ENCODE assay signal across 23 mouse cellular contexts in the genomic region with DNA sequence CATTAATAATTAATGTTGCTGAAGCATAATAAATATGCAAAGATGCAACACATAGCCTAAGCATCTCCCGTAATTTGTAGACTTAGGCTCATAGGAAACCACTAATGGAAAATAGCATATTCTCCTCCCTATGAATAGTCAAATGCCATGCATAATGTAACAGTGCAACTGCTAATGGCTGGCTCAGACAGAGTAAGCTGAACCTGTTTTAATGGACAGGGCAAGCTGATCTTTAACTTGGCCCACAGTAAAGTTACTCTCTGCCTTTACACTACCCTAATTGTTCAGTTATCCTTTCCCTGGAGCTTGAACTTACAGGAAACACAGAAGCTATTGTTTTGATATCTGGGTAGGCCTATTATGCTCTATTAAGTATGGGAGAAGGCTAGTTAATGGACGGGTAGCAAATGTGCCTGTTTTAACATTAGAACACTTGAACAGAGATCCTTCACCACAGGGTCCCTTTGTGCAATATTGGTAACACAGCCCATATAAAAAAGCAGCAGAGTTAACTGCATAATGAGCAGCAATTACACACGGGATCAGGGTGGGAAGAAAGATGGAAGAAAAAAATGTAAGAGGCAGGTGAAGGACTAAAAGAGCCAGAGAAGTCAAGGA.
A peak's percentile ranks its signal among the peaks of the same experiment; 100 is the strongest.
DNase-seq lines count a peak whose midpoint lies in the region; ATAC-seq lines count a peak whose summit lies in the region.
"Had no signal": no experiment of that assay in that cellular context is flagged by ENCODE, and none has a peak within 500 bp of the region (broad histone marks: within the 10 kb centered on the region; RNA-seq: fewer than 3 reads in every experiment).

No protein-coding gene starts in this region.

- DNase-seq in embryonic facial prominence, embryonic 11.5 days (ENCODE audit: low spot score) = no peak
- no peak for DNase-seq in embryonic facial prominence, embryonic 10.5 days (ENCODE audit: low spot score)
- DNase-seq in kidney, adult 11 months = no peak
- DNase-seq in midbrain, embryonic 14.5 days = peak; percentile 50
- DNase-seq in midbrain, embryonic 11.5 days (ENCODE audit: low spot score, missing footprints) = no peak
- peak; percentile 15 for DNase-seq in retina, postnatal 1 day
- no peak for DNase-seq in spleen, postnatal 10 days (ENCODE audit: low spot score in 2 of 2)
- DNase-seq: adrenal gland, adult 8-10 months; cerebellum, adult 8-10 months; gastrocnemius, postnatal 25 days; heart, adult 2 months; heart, postnatal 14 days; kidney, adult 9 months; liver, postnatal 0 days; lung, postnatal 14 days; right cerebral cortex, postnatal 25 days; spleen, adult 18-20 months; thymus, postnatal 14 days had no signal

- H3K36me3 ChIP-seq in embryonic facial prominence, embryonic 11.5 days (replicated peaks; ENCODE audit: control insufficient read depth, insufficient read depth, low read depth, low read length) = no peaks in the 10 kb centered on the region
- no peaks in the 10 kb centered on the region for H3K36me3 ChIP-seq in embryonic facial prominence, embryonic 10.5 days (replicated peaks)
- H3K36me3 ChIP-seq in kidney, embryonic 15.5 days = no peaks in the 10 kb centered on the region
- no peaks in the 10 kb centered on the region for H3K36me3 ChIP-seq in midbrain, embryonic 14.5 days (ENCODE audit: control insufficient read depth, insufficient read depth, low read length)
- H3K36me3 ChIP-seq in midbrain, embryonic 11.5 days (ENCODE audit: control insufficient read depth, insufficient read depth, low read length) = no peaks in the 10 kb centered on the region
- H3K36me3 ChIP-seq: heart, embryonic 13.5 days; hindbrain, embryonic 15.5 days had no signal

- H3K27ac ChIP-seq in embryonic facial prominence, embryonic 11.5 days (replicated peaks; ENCODE audit: low read depth, low read length) = no peak overlapping the region
- no peak overlapping the region for H3K27ac ChIP-seq in embryonic facial prominence, embryonic 10.5 days (replicated peaks)
- no peak overlapping the region for H3K27ac ChIP-seq in kidney, embryonic 15.5 days
- no peak overlapping the region for H3K27ac ChIP-seq in midbrain, embryonic 14.5 days (replicated peaks; ENCODE audit: low read depth, low read length)
- H3K27ac ChIP-seq in midbrain, embryonic 11.5 days (ENCODE audit: low read depth, low read length) = no peak overlapping the region
- H3K27ac ChIP-seq: heart, adult 2 months; heart, embryonic 13.5 days; hindbrain, embryonic 15.5 days; left cerebral cortex, adult 2 months had no signal

- no peak overlapping the region for H3K9ac ChIP-seq in embryonic facial prominence, embryonic 11.5 days (replicated peaks; ENCODE audit: low read length)
- H3K9ac ChIP-seq in kidney, embryonic 15.5 days = no peak overlapping the region
- no peak overlapping the region for H3K9ac ChIP-seq in midbrain, embryonic 14.5 days (replicated peaks; ENCODE audit: low read length)
- no peak overlapping the region for H3K9ac ChIP-seq in midbrain, embryonic 11.5 days (ENCODE audit: low read length)
- H3K9ac ChIP-seq: heart, embryonic 13.5 days; hindbrain, embryonic 15.5 days; liver, postnatal 0 days had no signal

- no peak overlapping the region for H3K4me2 ChIP-seq in embryonic facial prominence, embryonic 11.5 days (ENCODE audit: low read depth, low read length)
- no peak overlapping the region for H3K4me2 ChIP-seq in kidney, embryonic 15.5 days
- H3K4me2 ChIP-seq in midbrain, embryonic 14.5 days (ENCODE audit: low read length) = no peak overlapping the region
- H3K4me2 ChIP-seq in midbrain, embryonic 11.5 days = no peak overlapping the region
- H3K4me2 ChIP-seq: heart, embryonic 13.5 days; hindbrain, embryonic 15.5 days had no signal

- WGBS in embryonic facial prominence, embryonic 11.5 days = 52% methylated on average over 3 of the region's 3 CpGs
- 55% methylated on average over 3 of the region's 3 CpGs for WGBS in embryonic facial prominence, embryonic 10.5 days
- 67% methylated on average over 3 of the region's 3 CpGs for WGBS in kidney, embryonic 15.5 days
- WGBS in midbrain, embryonic 14.5 days = 40% methylated on average over 3 of the region's 3 CpGs
- WGBS in midbrain, embryonic 11.5 days = 76% methylated on average over 3 of the region's 3 CpGs

- no peaks in the 10 kb centered on the region for H3K4me1 ChIP-seq in embryonic facial prominence, embryonic 11.5 days (ENCODE audit: control insufficient read depth, insufficient read depth, low read length)
- H3K4me1 ChIP-seq in embryonic facial prominence, embryonic 10.5 days = no peaks in the 10 kb centered on the region
- H3K4me1 ChIP-seq in kidney, embryonic 15.5 days = no peaks in the 10 kb centered on the region
- H3K4me1 ChIP-seq in midbrain, embryonic 14.5 days (ENCODE audit: control insufficient read depth, insufficient read depth, low read length) = no peaks in the 10 kb centered on the region
- no peaks in the 10 kb centered on the region for H3K4me1 ChIP-seq in midbrain, embryonic 11.5 days (ENCODE audit: control insufficient read depth, insufficient read depth, low read length)
- H3K4me1 ChIP-seq: heart, embryonic 13.5 days; hindbrain, embryonic 15.5 days had no signal

- H3K9me3 ChIP-seq in embryonic facial prominence, embryonic 11.5 days (replicated peaks; ENCODE audit: control insufficient read depth, low read length) = no peaks in the 10 kb centered on the region
- no peaks in the 10 kb centered on the region for H3K9me3 ChIP-seq in embryonic facial prominence, embryonic 10.5 days
- H3K9me3 ChIP-seq in kidney, embryonic 15.5 days (replicated peaks) = no peaks in the 10 kb centered on the region
- H3K9me3 ChIP-seq in midbrain, embryonic 14.5 days (ENCODE audit: control insufficient read depth, low read length) = no peaks in the 10 kb centered on the region
- H3K9me3 ChIP-seq in midbrain, embryonic 11.5 days (ENCODE audit: control insufficient read depth, low read length) = no peaks in the 10 kb centered on the region
- H3K9me3 ChIP-seq: heart, embryonic 13.5 days; hindbrain, embryonic 15.5 days had no signal

- 0 out of 2 replicates have a peak, but pooled peaks have one; percentile 52 for ATAC-seq in embryonic facial prominence, embryonic 11.5 days (replicated peaks; ENCODE audit: insufficient number of reproducible peaks, low FRiP score, low TSS enrichment, low read depth)
- peak; percentile 64 for ATAC-seq in kidney, embryonic 15.5 days (replicated peaks; ENCODE audit: low FRiP score)
- ATAC-seq in midbrain, embryonic 14.5 days (ENCODE audit: low FRiP score, low TSS enrichment) = no peak; the same call in 1 of the 2 replicates
- no peak for ATAC-seq in midbrain, embryonic 11.5 days (ENCODE audit: low FRiP score)
- ATAC-seq: activated CD4-positive, CD25-positive, alpha-beta regulatory T cell, adult 4 months; liver, postnatal 0 days had no signal

- H3K4me3 ChIP-seq in embryonic facial prominence, embryonic 11.5 days (ENCODE audit: low read depth, low read length) = no peak overlapping the region
- H3K4me3 ChIP-seq in embryonic facial prominence, embryonic 10.5 days = no peak overlapping the region
- H3K4me3 ChIP-seq in kidney, embryonic 15.5 days (replicated peaks) = no peak overlapping the region
- H3K4me3 ChIP-seq in midbrain, embryonic 14.5 days (replicated peaks; ENCODE audit: low read depth, low read length) = no peak overlapping the region
- H3K4me3 ChIP-seq in midbrain, embryonic 11.5 days (ENCODE audit: low read depth, low read length) = no peak overlapping the region
- H3K4me3 ChIP-seq: heart, adult 2 months; heart, embryonic 13.5 days; hindbrain, embryonic 15.5 days; left cerebral cortex, adult 2 months had no signal

- H3K27me3 ChIP-seq in embryonic facial prominence, embryonic 11.5 days (ENCODE audit: control insufficient read depth, insufficient read depth, low read length) = no peaks in the 10 kb centered on the region
- H3K27me3 ChIP-seq in embryonic facial prominence, embryonic 10.5 days (replicated peaks; ENCODE audit: low read depth, poor library complexity, severe bottlenecking) = no peaks in the 10 kb centered on the region
- H3K27me3 ChIP-seq in kidney, embryonic 15.5 days = no peaks in the 10 kb centered on the region
- H3K27me3 ChIP-seq in midbrain, embryonic 14.5 days (ENCODE audit: control insufficient read depth, insufficient read depth, low read length) = no peaks in the 10 kb centered on the region
- no peaks in the 10 kb centered on the region for H3K27me3 ChIP-seq in midbrain, embryonic 11.5 days (ENCODE audit: control insufficient read depth, insufficient read depth, low read length)
- H3K27me3 ChIP-seq: heart, embryonic 13.5 days; hindbrain, embryonic 15.5 days had no signal

Comparison
In these comparisons a context has a peak if more than half of its experiments do, and no peak if none do; other contexts are left out.
1. DNase-seq: peak in midbrain, embryonic 14.5 days (single experiment) and retina, postnatal 1 day (single experiment); none in embryonic facial prominence, embryonic 11.5 days (single experiment), embryonic facial prominence, embryonic 10.5 days (single experiment), kidney, adult 11 months (single experiment), midbrain, embryonic 11.5 days (single experiment) and spleen, postnatal 10 days (0 of 2).
2. ATAC-seq: peak in embryonic facial prominence, embryonic 11.5 days (single experiment) and kidney, embryonic 15.5 days (single experiment); none in midbrain, embryonic 14.5 days (single experiment) and midbrain, embryonic 11.5 days (single experiment).